Mouse (Mus musculus) kidney, adult 2 months (tissue): ENCODE results near the gene Stap2. TPM values are rescaled to one million over a fixed set of nuclear protein-coding genes. Genes with fewer than 3 reads are reported as not detected.
A peak's percentile ranks its signal among the peaks of the same experiment; 100 is the strongest.

Experiments used
- DNase-seq: peaks from one replicate; pipeline ENCODE4 v3.0.0; 2021
- H3K27ac ChIP-seq: fragments of 200-500 bp; 2 replicates; pipeline ENCODE4 v1.5.1; 2012; ENCODE audit warnings: low read depth, low read length, control low read depth, inconsistent platforms; ENCODE audit not compliant: insufficient read depth
- H3K27me3 ChIP-seq: fragments of 200-500 bp; replicated peaks from 2 replicates; pipeline ENCODE4 v1.6.1; 2012; ENCODE audit warnings: mild to moderate bottlenecking, moderate library complexity, low read length, inconsistent platforms; ENCODE audit not compliant: control insufficient read depth, insufficient read depth
- H3K36me3 ChIP-seq: fragments of 200-500 bp; 2 replicates; pipeline ENCODE4 v1.6.1; 2012; ENCODE audit warnings: mild to moderate bottlenecking, moderate library complexity, low read length, inconsistent platforms; ENCODE audit not compliant: control insufficient read depth, insufficient read depth
- H3K4me1 ChIP-seq: fragments of 200-500 bp; 2 replicates; pipeline ENCODE4 v1.6.1; 2011; ENCODE audit warnings: low read length; ENCODE audit not compliant: control insufficient read depth, insufficient read depth
- H3K4me3 ChIP-seq: fragments of 200-500 bp; 2 replicates; pipeline ENCODE4 v1.5.1; 2011; ENCODE audit warnings: mild to moderate bottlenecking, low read depth, low read length, control low read depth; ENCODE audit not compliant: insufficient read depth
- CTCF ChIP-seq: fragments of 200-500 bp; conservative IDR thresholded peaks from 2 replicates; pipeline ENCODE4 v1.5.1; 2011; ENCODE audit warnings: low read depth, mild to moderate bottlenecking, control low read depth, low read length, moderate library complexity, mixed read lengths; ENCODE audit not compliant: insufficient read depth, insufficient read length
- POLR2A ChIP-seq: fragments of 200-500 bp; IDR thresholded peaks from one replicate; pipeline ENCODE4 v1.6.1; 2011; ENCODE audit warnings: low read depth, low read length, control low read depth
- WGBS: fragments of 180-500 bp; shearing (Covaris S2); methylation state at CpG from one replicate; pipeline ENCODE4 v1.1.7; 2018; 5-methylcytosine and 5-hydroxymethylcytosine counted together
- polyA plus RNA-seq: library from polyadenylated mRNA; depleted of rRNA; stranded (reverse); fragments of >200 nt; gene quantifications from 2 replicates; pipeline ENCODE4 v1.2.3, GENCODE M21; 2012

Stap2 gene
- polyA plus RNA-seq, 1 experiment = 20.1 TPM

- Histone ChIP-seq H3K4me1 (no peaks in the 10 kb centered on the region), H3K4me3 (no peak overlapping the region), H3K27ac (no peak overlapping the region), H3K36me3 (no peaks in the 10 kb centered on the region), H3K27me3 (no peaks in the 10 kb centered on the region)
- TF ChIP-seq CTCF (peak; percentile 79), POLR2A (no peak)
- 13% methylated on average over 13 of the region's 13 CpGs for WGBS
- peak; percentile 86 for DNase-seq
These were observed 29.0 kb downstream of the Stap2 start for GRCm38 (mm10) chr17:55976255-55976862.

GRCm38 (mm10) chr17:55971453-55971852 lies 33.9 kb downstream of the Stap2 start:
- TF ChIP-seq CTCF (no peak), POLR2A (no peak)
- DNase-seq = no peak
- peak overlapping the region; percentile 61; the same call in 1 of the 2 replicates for H3K4me3 ChIP-seq

GRCm38 (mm10) chr17:55969966-55970891 lies 35.2 kb downstream of the Stap2 start, which contains the start of gene Shd:
Gene Shd, plus strand, starts transcription at chr17:55970467.
- DNase-seq = no peak
- H3K27me3 ChIP-seq = no peaks in the 10 kb centered on the region
- TF ChIP-seq CTCF (no peak), POLR2A (no peak)
- H3K36me3 ChIP-seq = no peaks in the 10 kb centered on the region
- peaks cover 7% of the 10 kb centered on the region; the same call in 1 of the 2 replicates for H3K4me1 ChIP-seq
- peak within 1 kb of the TSS; percentile 37 for H3K27ac ChIP-seq
- H3K4me3 ChIP-seq = peak within 1 kb of the TSS; percentile 61
- 10% methylated on average over 55 of the region's 55 CpGs for WGBS

More at GRCm38 (mm10) chr17:55971453-55971852, 33.9 kb downstream of the Stap2 start:
- Histone ChIP-seq H3K27ac (no peak overlapping the region), H3K4me1 (peaks cover 7% of the 10 kb centered on the region; the same call in 1 of the 2 replicates), H3K36me3 (no peaks in the 10 kb centered on the region), H3K27me3 (no peaks in the 10 kb centered on the region)
- 51% methylated on average over 22 of the region's 22 CpGs for WGBS

GRCm38 (mm10) chr17:55969560-55969959 lies 35.8 kb downstream of the Stap2 start:
- no peak for TF ChIP-seq POLR2A
- TF ChIP-seq CTCF = no peak
- Histone ChIP-seq H3K4me3 (peak overlapping the region; percentile 61; the same call in 1 of the 2 replicates), H3K27me3 (no peaks in the 10 kb centered on the region), H3K27ac (peak overlapping the region; percentile 37), H3K36me3 (no peaks in the 10 kb centered on the region), H3K4me1 (peaks cover 7% of the 10 kb centered on the region; the same call in 1 of the 2 replicates)
- DNase-seq = peak; percentile 63
- 49% methylated on average over 14 of the region's 14 CpGs for WGBS

GRCm38 (mm10) chr17:55968210-55968609 lies 37.2 kb downstream of the Stap2 start:
- Histone ChIP-seq H3K4me3 (no peak overlapping the region), H3K27ac (no peak overlapping the region), H3K36me3 (no peaks in the 10 kb centered on the region), H3K27me3 (no peaks in the 10 kb centered on the region), H3K4me1 (peaks cover 7% of the 10 kb centered on the region; the same call in 1 of the 2 replicates)
- TF ChIP-seq POLR2A (no peak), CTCF (no peak)
- WGBS = 60% methylated on average over 7 of the region's 7 CpGs
- peak; percentile 60 for DNase-seq

GRCm38 (mm10) chr17:55967186-55967585 lies 38.2 kb downstream of the Stap2 start:
- DNase-seq = no peak
- Histone ChIP-seq H3K4me1 (peaks cover 7% of the 10 kb centered on the region; the same call in 1 of the 2 replicates), H3K27me3 (no peaks in the 10 kb centered on the region), H3K27ac (no peak overlapping the region), H3K36me3 (no peaks in the 10 kb centered on the region), H3K4me3 (no peak overlapping the region)
- WGBS = 87% methylated on average over 4 of the region's 4 CpGs
- no peak for TF ChIP-seq POLR2A

GRCm38 (mm10) chr17:55964996-55965395 lies 40.4 kb downstream of the Stap2 start:
- Histone ChIP-seq H3K27me3 (no peaks in the 10 kb centered on the region), H3K4me3 (no peak overlapping the region), H3K36me3 (no peaks in the 10 kb centered on the region), H3K27ac (no peak overlapping the region), H3K4me1 (peaks cover 6% of the 10 kb centered on the region; the same call in 1 of the 2 replicates)
- DNase-seq = no peak
- WGBS = 75% methylated on average over 9 of the region's 9 CpGs
- TF ChIP-seq POLR2A (no peak), CTCF (no peak)
